Mouse (Mus musculus) forebrain, embryonic 12.5 days (tissue): ENCODE measurements at regions not wholly inside any gene's neighbourhood (a gene's known extent, or its start where the extent isn't known, plus 50 kb on each side); places are given as distances from the start of the nearest gene placed in this dataset.

Experiments used
- ATAC-seq: fragments of 200-750 bp; cut with Nextera tagmentation; 2 replicates; pipeline ENCODE4 v1.8.0; 2017; ENCODE audit warnings: moderate TSS enrichment; ENCODE audit not compliant: low FRiP score
- H3K27ac ChIP-seq: fragments of 300-500 bp; sonication (generic); 2 replicates; pipeline ENCODE4 v1.5.1; 2016; ENCODE audit warnings: mild to moderate bottlenecking
- H3K27me3 ChIP-seq: fragments of 300-500 bp; sonication (generic); 2 replicates; pipeline ENCODE4 v1.6.1; 2016; ENCODE audit warnings: mild to moderate bottlenecking
- H3K36me3 ChIP-seq: fragments of 300-500 bp; sonication (generic); replicated peaks from 2 replicates; pipeline ENCODE4 v1.6.1; 2016; ENCODE audit warnings: mild to moderate bottlenecking
- H3K4me1 ChIP-seq: fragments of 300-500 bp; sonication (generic); 2 replicates; pipeline ENCODE4 v1.6.1; 2016
- H3K4me2 ChIP-seq: fragments of 300-500 bp; sonication (generic); 2 replicates; pipeline ENCODE4 v1.6.1; 2016; ENCODE audit warnings: mild to moderate bottlenecking, moderate library complexity
- H3K4me3 ChIP-seq: fragments of 300-500 bp; sonication (generic); replicated peaks from 2 replicates; pipeline ENCODE4 v1.5.1; 2016; ENCODE audit warnings: mild to moderate bottlenecking
- H3K9ac ChIP-seq: fragments of 300-500 bp; sonication (generic); 2 replicates; pipeline ENCODE4 v1.6.1; 2016; ENCODE audit warnings: mild to moderate bottlenecking
- H3K9me3 ChIP-seq: fragments of 300-500 bp; sonication (generic); 2 replicates; pipeline ENCODE4 v1.6.1; 2016
- WGBS: fragments of 180-500 bp; shearing (Covaris S2); methylation state at CpG from one replicate; pipeline ENCODE4 v1.1.7; 2016; 5-methylcytosine and 5-hydroxymethylcytosine counted together

- WGBS: 92% methylated on average over 5 of the region's 5 CpGs
- 0 out of 2 replicates have a peak, but pooled peaks cover 3% of the 10 kb centered on the region for H3K9me3 ChIP-seq
- no peak overlapping the region for H3K9ac ChIP-seq
- no peak overlapping the region for H3K4me3 ChIP-seq
- H3K36me3 ChIP-seq: no peaks in the 10 kb centered on the region
- peaks cover 13% of the 10 kb centered on the region; the same call in 1 of the 2 replicates for H3K27me3 ChIP-seq
- no peak overlapping the region for H3K27ac ChIP-seq
- H3K4me1 ChIP-seq: peaks cover 14% of the 10 kb centered on the region
- ATAC-seq: no peak
- no peak overlapping the region for H3K4me2 ChIP-seq
Observed at GRCm38 (mm10) chr8:88934708-88935107, 109.3 kb downstream of the Sall1 start.

- no peaks in the 10 kb centered on the region for H3K36me3 ChIP-seq
- no peak overlapping the region for H3K4me3 ChIP-seq
- 82% methylated on average over 5 of the region's 5 CpGs for WGBS
- H3K4me1 ChIP-seq: peaks cover 15% of the 10 kb centered on the region
- no peak overlapping the region for H3K4me2 ChIP-seq
- no peak overlapping the region for H3K27ac ChIP-seq
- no peak for ATAC-seq
- 0 out of 2 replicates have a peak, but pooled peaks cover 3% of the 10 kb centered on the region for H3K9me3 ChIP-seq
- peaks cover 13% of the 10 kb centered on the region; the same call in 1 of the 2 replicates for H3K27me3 ChIP-seq
- no peak overlapping the region for H3K9ac ChIP-seq
Observed at GRCm38 (mm10) chr8:88931050-88931449, 112.9 kb downstream of the Sall1 start.

DNA sequence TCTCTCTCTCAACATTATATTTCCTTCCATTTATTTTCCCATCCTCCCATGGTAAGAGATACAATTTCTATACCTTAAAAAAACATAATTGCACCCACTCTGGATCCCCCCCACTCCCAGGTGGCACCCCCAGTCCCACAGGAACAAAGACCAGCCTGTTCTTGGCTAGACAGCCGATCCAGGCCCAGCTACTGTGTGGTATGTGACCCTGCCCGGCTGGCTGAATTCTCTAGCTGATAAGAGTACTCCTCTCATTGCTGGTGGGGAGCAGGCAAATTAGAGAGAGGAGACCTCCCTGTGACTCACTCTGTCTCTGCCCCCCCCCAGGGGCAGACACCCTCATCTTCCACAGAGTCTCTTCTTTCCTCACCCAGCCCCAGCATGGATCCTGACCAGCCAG, 113.6 kb downstream of the Sall1 start:
- 67% methylated on average over 2 of the region's 2 CpGs for WGBS
- Histone ChIP-seq H3K27me3 (peaks cover 13% of the 10 kb centered on the region; the same call in 1 of the 2 replicates), H3K4me2 (no peak overlapping the region), H3K9ac (no peak overlapping the region), H3K9me3 (0 out of 2 replicates have a peak, but pooled peaks cover 3% of the 10 kb centered on the region), H3K36me3 (no peaks in the 10 kb centered on the region), H3K27ac (no peak overlapping the region), H3K4me3 (no peak overlapping the region), H3K4me1 (peaks cover 15% of the 10 kb centered on the region; the same call in 1 of the 2 replicates)
- ATAC-seq: no peak

DNA sequence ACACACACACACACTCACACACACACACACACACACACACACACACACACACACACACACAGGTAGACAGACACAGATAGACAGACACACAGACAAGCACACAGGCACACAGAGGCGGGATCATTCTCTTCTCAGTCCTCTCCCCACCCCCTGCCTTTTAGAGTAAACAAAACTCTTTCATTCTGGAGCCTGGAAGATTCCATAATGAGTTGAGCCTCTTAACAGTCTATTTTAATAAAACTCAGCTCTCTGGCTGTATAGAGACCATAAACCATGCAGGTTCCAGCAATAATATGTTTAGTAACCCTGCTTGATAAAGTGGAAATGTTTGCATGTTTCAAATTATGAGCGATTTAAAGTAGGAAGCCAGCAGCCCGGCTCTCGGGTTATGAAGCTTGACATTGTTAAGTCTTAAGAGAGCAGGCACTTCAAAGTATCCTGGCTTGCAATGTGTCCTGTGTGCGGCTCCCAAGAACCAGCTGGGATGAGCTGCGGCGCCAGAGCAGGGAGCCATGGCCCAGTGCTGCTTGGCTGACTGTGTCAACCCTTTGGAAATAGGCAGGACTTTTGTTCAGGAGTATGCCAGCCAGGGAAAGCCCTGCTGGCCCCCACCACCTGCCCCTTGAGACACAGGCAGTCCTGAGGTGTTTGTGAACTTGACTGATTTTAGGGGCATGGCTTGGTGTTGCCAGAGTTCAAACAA, 115.1 kb downstream of the Sall1 start:
- H3K36me3 ChIP-seq: no peaks in the 10 kb centered on the region
- WGBS: 40% methylated on average over 7 of the region's 7 CpGs
- peaks cover 13% of the 10 kb centered on the region; the same call in 1 of the 2 replicates for H3K27me3 ChIP-seq
- H3K4me2 ChIP-seq: no peak overlapping the region
- no peak for ATAC-seq
- peaks cover 15% of the 10 kb centered on the region; the same call in 1 of the 2 replicates for H3K4me1 ChIP-seq
- H3K4me3 ChIP-seq: no peak overlapping the region
- H3K27ac ChIP-seq: peak overlapping the region; percentile 54
- H3K9me3 ChIP-seq: 0 out of 2 replicates have a peak, but pooled peaks cover 3% of the 10 kb centered on the region
- no peak overlapping the region for H3K9ac ChIP-seq

DNA sequence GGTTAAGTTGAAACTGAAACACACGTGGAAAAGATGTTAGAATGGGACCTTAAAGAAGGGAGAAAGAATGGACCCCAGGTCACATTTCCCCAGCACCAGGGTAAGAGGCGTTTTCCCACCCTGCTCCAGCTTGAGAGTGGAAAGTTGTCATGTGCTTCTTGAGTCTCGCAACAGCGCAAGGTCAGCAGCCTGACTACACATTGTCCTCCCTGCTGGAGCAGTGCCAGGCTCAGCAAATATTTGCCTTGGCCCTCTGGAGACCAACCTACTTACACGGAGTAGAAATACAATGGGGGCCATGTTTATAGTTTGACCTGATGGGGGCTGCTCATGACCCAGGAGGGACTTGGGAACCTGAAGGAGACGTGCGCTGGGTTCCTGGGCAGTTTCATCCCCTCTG, 121.1 kb downstream of the Sall1 start:
- Histone ChIP-seq H3K36me3 (no peaks in the 10 kb centered on the region), H3K27me3 (no peaks in the 10 kb centered on the region), H3K27ac (no peak overlapping the region), H3K4me2 (no peak overlapping the region), H3K4me3 (no peak overlapping the region), H3K9ac (no peak overlapping the region), H3K9me3 (no peaks in the 10 kb centered on the region), H3K4me1 (no peaks in the 10 kb centered on the region; the same call in 1 of the 2 replicates)
- ATAC-seq: no peak
- 82% methylated on average over 7 of the region's 7 CpGs for WGBS

- WGBS: 93% methylated on average over 4 of the region's 4 CpGs
- Histone ChIP-seq H3K27me3 (no peaks in the 10 kb centered on the region), H3K4me2 (no peak overlapping the region), H3K9me3 (no peaks in the 10 kb centered on the region), H3K4me1 (peaks cover 4% of the 10 kb centered on the region; the same call in 1 of the 2 replicates), H3K36me3 (no peaks in the 10 kb centered on the region), H3K9ac (no peak overlapping the region), H3K27ac (no peak overlapping the region), H3K4me3 (no peak overlapping the region)
- ATAC-seq: no peak
Observed at GRCm38 (mm10) chr8:88921967-88922366, 122.0 kb downstream of the Sall1 start.

DNA sequence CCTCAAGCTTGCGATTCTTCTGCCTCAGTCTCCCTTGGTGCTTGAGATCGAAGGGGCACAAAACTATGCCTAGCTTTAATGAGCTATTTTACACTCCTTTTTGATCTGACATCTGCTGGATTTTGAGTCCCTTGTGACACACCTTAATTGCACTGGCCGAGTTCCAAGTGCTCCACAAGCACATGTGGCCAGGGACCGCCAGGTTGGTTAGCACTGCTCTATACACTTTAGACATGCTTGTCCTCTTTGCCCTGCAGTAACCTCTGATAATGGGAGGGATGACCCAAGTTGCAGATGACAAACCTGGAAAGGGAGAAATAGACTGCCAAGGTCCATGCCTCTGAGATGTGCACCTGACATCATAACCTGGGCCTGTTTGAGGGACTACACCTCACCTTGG, 124.7 kb downstream of the Sall1 start:
- no peak overlapping the region for H3K4me3 ChIP-seq
- H3K9me3 ChIP-seq: no peaks in the 10 kb centered on the region
- H3K27me3 ChIP-seq: no peaks in the 10 kb centered on the region
- H3K4me1 ChIP-seq: 0 out of 2 replicates have a peak, but pooled peaks cover 4% of the 10 kb centered on the region
- H3K9ac ChIP-seq: no peak overlapping the region
- H3K27ac ChIP-seq: no peak overlapping the region
- H3K4me2 ChIP-seq: no peak overlapping the region
- ATAC-seq: no peak
- WGBS: 70% methylated on average over 4 of the region's 4 CpGs
- H3K36me3 ChIP-seq: no peaks in the 10 kb centered on the region

DNA sequence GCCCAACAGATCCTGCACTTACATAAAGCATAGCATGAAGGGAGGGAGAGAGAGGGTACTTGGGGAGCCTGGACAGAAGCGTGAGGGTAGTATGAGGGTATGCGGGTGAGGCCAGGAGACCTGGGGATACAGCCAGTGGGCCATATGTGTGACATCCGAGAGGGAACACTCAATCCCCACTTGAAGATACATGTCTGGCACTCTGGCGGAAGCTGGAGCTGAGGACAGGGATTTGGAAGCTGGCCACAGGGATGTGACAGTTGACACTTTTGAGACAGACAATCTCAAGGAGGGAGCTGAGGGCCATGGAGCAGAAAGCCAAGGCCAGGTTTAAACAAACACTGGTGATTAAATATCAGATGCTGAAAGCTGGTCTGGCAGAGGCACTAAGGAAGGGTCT, 127.9 kb downstream of the Sall1 start:
- Histone ChIP-seq H3K4me2 (no peak overlapping the region), H3K9ac (no peak overlapping the region), H3K36me3 (no peaks in the 10 kb centered on the region), H3K27me3 (no peaks in the 10 kb centered on the region), H3K9me3 (no peaks in the 10 kb centered on the region), H3K4me3 (no peak overlapping the region), H3K4me1 (0 out of 2 replicates have a peak, but pooled peaks cover 4% of the 10 kb centered on the region), H3K27ac (no peak overlapping the region)
- ATAC-seq: no peak
- 96% methylated on average over 4 of the region's 4 CpGs for WGBS

GRCm38 (mm10) chr8:88914657-88915056, 129.3 kb downstream of the Sall1 start:
- WGBS: 84% methylated on average over 6 of the region's 6 CpGs
- Histone ChIP-seq H3K9me3 (no peaks in the 10 kb centered on the region), H3K4me2 (no peak overlapping the region), H3K36me3 (no peaks in the 10 kb centered on the region), H3K4me1 (0 out of 2 replicates have a peak, but pooled peaks cover 4% of the 10 kb centered on the region), H3K27me3 (no peaks in the 10 kb centered on the region), H3K27ac (no peak overlapping the region), H3K4me3 (no peak overlapping the region), H3K9ac (no peak overlapping the region)
- no peak for ATAC-seq

DNA sequence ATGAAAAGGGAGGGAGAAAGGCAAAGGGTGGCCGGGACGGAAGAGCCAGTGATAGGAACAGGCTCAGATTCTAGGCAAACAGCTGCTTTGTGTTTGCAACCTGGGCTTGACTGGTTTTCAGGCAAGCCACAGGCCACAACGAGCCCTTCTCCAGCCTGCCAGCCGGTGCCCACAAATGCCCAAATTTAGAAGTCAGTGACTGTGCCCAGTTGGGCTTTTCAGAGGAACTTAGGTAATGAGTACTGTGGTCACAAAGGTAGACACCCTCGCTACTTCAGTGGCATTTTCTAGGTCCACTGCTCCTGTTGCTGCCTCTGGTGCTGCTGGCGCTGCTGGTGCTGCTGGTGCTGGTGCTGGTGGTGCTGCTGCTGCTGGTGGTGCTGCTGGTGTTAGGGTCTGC, 129.8 kb downstream of the Sall1 start:
- H3K36me3 ChIP-seq: no peaks in the 10 kb centered on the region
- no peaks in the 10 kb centered on the region for H3K9me3 ChIP-seq
- WGBS: 77% methylated on average over 6 of the region's 6 CpGs
- no peak overlapping the region for H3K9ac ChIP-seq
- H3K27me3 ChIP-seq: no peaks in the 10 kb centered on the region
- ATAC-seq: no peak
- no peak overlapping the region for H3K4me3 ChIP-seq
- 0 out of 2 replicates have a peak, but pooled peaks cover 4% of the 10 kb centered on the region for H3K4me1 ChIP-seq
- H3K27ac ChIP-seq: no peak overlapping the region
- no peak overlapping the region for H3K4me2 ChIP-seq

DNA sequence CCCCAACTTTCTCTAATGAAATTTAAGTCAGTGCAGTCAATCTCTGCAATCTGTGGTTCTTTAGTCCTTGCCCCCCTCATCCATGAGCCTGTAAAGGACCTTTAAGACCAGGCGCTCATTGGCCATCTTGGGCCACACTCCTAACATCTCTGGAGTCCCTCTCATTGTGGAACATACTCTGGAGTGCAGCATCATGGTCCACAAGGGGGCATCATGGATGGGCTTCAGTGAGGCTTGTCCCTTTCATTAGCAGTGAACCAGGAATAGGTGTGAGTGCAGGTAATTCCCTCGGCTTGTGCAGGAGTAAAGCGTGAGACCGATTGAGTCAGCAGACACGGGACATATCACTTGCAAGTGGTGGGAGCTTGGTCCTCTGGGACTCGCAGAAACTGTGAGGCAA, 137.7 kb downstream of the Sall1 start:
- whole genome bisulfite sequencing: 85% methylated on average over 6 of the region's 6 CpGs
- H3K27ac ChIP-seq: no peak overlapping the region
- H3K9me3 ChIP-seq: no peaks in the 10 kb centered on the region
- peaks cover 8% of the 10 kb centered on the region for H3K4me1 ChIP-seq
- ATAC-seq: no peak
- no peaks in the 10 kb centered on the region for H3K27me3 ChIP-seq
- H3K36me3 ChIP-seq: no peaks in the 10 kb centered on the region
- no peak overlapping the region for H3K9ac ChIP-seq
- H3K4me3 ChIP-seq: no peak overlapping the region
- H3K4me2 ChIP-seq: no peak overlapping the region

- WGBS: 87% methylated on average over 12 of the region's 12 CpGs
- no peaks in the 10 kb centered on the region for H3K27me3 ChIP-seq
- H3K9me3 ChIP-seq: no peaks in the 10 kb centered on the region
- no peak overlapping the region for H3K27ac ChIP-seq
- no peak overlapping the region for H3K4me3 ChIP-seq
- ATAC-seq: no peak
- no peak overlapping the region for H3K9ac ChIP-seq
- H3K36me3 ChIP-seq: no peaks in the 10 kb centered on the region
- H3K4me1 ChIP-seq: peaks cover 8% of the 10 kb centered on the region
- H3K4me2 ChIP-seq: no peak overlapping the region
Observed at GRCm38 (mm10) chr8:88903094-88903493, 140.9 kb downstream of the Sall1 start.
